Mouse (Mus musculus) stomach, postnatal 0 days (tissue): ENCODE measurements around the gene Rgma. TPM values are rescaled to one million over a fixed set of nuclear protein-coding genes. Genes with fewer than 3 reads are reported as not detected.

ENCODE experiments used
- ATAC-seq: fragments of 200-750 bp; cut with Nextera tagmentation; 2 replicates; pipeline ENCODE4 v1.8.0; 2017; ENCODE audit not compliant: low FRiP score, low TSS enrichment
- DNase-seq: peaks from one replicate; pipeline ENCODE4 v3.0.0-alpha.2; 2016; ENCODE audit warnings: low spot score
- H3K27ac ChIP-seq: fragments of 300-500 bp; sonication (generic); replicated peaks from 2 replicates; pipeline ENCODE4 v1.5.1; 2014; ENCODE audit warnings: mild to moderate bottlenecking, control low read depth
- H3K27me3 ChIP-seq: fragments of 300-500 bp; sonication (generic); 2 replicates; pipeline ENCODE4 v1.6.1; 2014; ENCODE audit warnings: low read length; ENCODE audit not compliant: control insufficient read depth, insufficient read depth
- H3K36me3 ChIP-seq: fragments of 300-500 bp; sonication (generic); 2 replicates; pipeline ENCODE4 v1.6.1; 2014; ENCODE audit warnings: low read length, mixed read lengths; ENCODE audit not compliant: control insufficient read depth, insufficient read depth
- H3K4me1 ChIP-seq: fragments of 300-500 bp; sonication (generic); replicated peaks from 2 replicates; pipeline ENCODE4 v1.6.1; 2014; ENCODE audit warnings: antibody characterized with exemption; ENCODE audit not compliant: control insufficient read depth, insufficient read depth
- H3K4me2 ChIP-seq: fragments of 300-500 bp; sonication (generic); replicated peaks from 2 replicates; pipeline ENCODE4 v1.6.1; 2014; ENCODE audit warnings: low read depth, mild to moderate bottlenecking, control low read depth, moderate library complexity
- H3K4me3 ChIP-seq: fragments of 300-500 bp; sonication (generic); 2 replicates; pipeline ENCODE4 v1.5.1; 2014; ENCODE audit warnings: low read depth, low read length, control low read depth
- H3K9ac ChIP-seq: fragments of 300-500 bp; sonication (generic); 2 replicates; pipeline ENCODE4 v1.6.1; 2014; ENCODE audit warnings: mild to moderate bottlenecking, low read length, control low read depth, mixed read lengths
- H3K9me3 ChIP-seq: fragments of 300-500 bp; sonication (generic); 2 replicates; pipeline ENCODE4 v1.6.1; 2016; ENCODE audit warnings: low read length; ENCODE audit not compliant: control insufficient read depth
- CTCF ChIP-seq: IDR thresholded peaks from 2 replicates; pipeline ENCODE4 v1.5.1; 2016; ENCODE audit warnings: antibody characterized with exemption, low read depth, mild to moderate bottlenecking, moderate library complexity
- EP300 ChIP-seq: optimal IDR thresholded peaks from 2 replicates; pipeline ENCODE3; 2016; ENCODE audit warnings: antibody characterized with exemption
- WGBS: fragments of 180-500 bp; shearing (Covaris S2); extraction: QIAGEN DNeasy Blood & Tissue Kit; methylation state at CpG from one replicate; pipeline ENCODE4 v1.1.7; 2014; 5-methylcytosine and 5-hydroxymethylcytosine counted together
- polyA plus RNA-seq: library from polyadenylated mRNA; unstranded; fragments of >200 nt; fragmentation: Nextera tagmentation; extraction: Ambion mirVana; gene quantifications from 2 replicates; pipeline ENCODE4 v1.2.1, GENCODE M21; 2015

Gene Rgma
- polyA plus RNA-seq, 1 experiment from 2014 or later = 4.5 TPM

DNA sequence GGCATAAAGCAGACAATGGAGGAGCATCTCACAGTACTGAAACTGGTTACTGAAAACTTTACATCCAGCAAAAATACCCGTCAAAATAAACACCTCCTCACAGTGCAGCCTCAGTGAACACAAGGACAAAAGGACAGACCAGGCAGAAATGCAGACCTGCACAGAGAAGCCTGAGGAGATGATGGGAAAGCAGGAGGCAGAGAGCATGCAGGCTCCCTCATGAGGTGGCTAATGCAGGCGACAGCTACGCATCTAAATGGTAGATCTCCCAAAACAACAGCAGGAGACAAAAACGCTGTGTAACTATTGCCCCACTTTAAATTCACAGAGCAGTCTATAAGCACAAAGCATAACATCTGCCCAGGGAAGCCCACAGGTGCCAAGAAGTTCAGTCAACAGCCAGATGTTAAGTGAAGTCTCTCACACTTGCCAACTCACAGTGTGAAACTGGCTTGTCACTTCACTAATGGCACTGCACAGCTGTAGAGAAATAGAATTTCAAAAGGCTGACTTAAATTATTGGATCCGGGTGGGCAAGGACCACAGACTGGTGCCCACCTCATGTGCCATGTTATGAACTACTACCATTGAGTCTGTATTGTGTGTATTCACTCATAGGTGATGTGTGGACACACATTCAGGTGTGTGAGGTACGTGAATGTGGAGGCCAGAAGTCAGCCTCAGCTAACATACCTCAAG is 58.5 kb downstream of the Rgma start:
- H3K27ac ChIP-seq = no peak overlapping the region
- H3K36me3 ChIP-seq = peaks cover 32% of the 10 kb centered on the region
- no peaks in the 10 kb centered on the region for H3K27me3 ChIP-seq
- H3K9ac ChIP-seq = no peak overlapping the region
- ATAC-seq (no peak), DNase-seq (no peak)
- H3K9me3 ChIP-seq = no peaks in the 10 kb centered on the region
- 89% methylated on average over 6 of the region's 6 CpGs for WGBS
- TF ChIP-seq CTCF = no peak
- TF ChIP-seq EP300 = no peak
- no peaks in the 10 kb centered on the region for H3K4me1 ChIP-seq
- no peak overlapping the region for H3K4me3 ChIP-seq
- H3K4me2 ChIP-seq = no peak overlapping the region

DNA sequence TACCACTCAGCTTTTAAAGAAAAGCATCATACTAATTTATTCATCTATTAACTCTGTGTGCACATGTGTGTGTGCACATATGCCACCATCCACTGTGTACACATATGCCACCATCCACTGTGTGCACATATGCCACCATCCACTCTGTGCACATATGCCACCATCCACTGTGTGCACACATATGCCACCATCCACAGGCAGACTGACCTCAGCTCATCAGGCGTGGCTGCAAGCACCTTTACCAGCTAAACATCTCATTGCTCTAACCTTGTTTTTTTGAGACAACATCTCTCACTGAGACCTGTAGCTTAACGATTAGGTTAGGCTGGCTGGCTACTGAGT is 59.0 kb downstream of the Rgma start:
- H3K9me3 ChIP-seq = no peaks in the 10 kb centered on the region
- H3K9ac ChIP-seq = no peak overlapping the region
- no peak overlapping the region for H3K4me2 ChIP-seq
- 86% methylated on average over 2 of the region's 2 CpGs for WGBS
- H3K27ac ChIP-seq = no peak overlapping the region
- no peaks in the 10 kb centered on the region for H3K27me3 ChIP-seq
- TF ChIP-seq EP300 = no peak
- TF ChIP-seq CTCF = no peak
- H3K4me3 ChIP-seq = no peak overlapping the region
- DNase-seq (no peak), ATAC-seq (no peak)
- peaks cover 32% of the 10 kb centered on the region for H3K36me3 ChIP-seq
- no peaks in the 10 kb centered on the region for H3K4me1 ChIP-seq

GRCm38 (mm10) chr7:73435685-73436084 is 60.4 kb downstream of the Rgma start:
- 74% methylated on average over 12 of the region's 12 CpGs for WGBS
- DNase-seq (no peak), ATAC-seq (peak; percentile 38; the same call in 1 of the 2 replicates)
- TF ChIP-seq CTCF = peak; percentile 54
- no peak for TF ChIP-seq EP300
- Histone ChIP-seq H3K27ac (no peak overlapping the region), H3K9ac (no peak overlapping the region), H3K4me2 (no peak overlapping the region), H3K36me3 (peaks cover 41% of the 10 kb centered on the region), H3K9me3 (no peaks in the 10 kb centered on the region), H3K4me1 (no peaks in the 10 kb centered on the region), H3K27me3 (no peaks in the 10 kb centered on the region), H3K4me3 (no peak overlapping the region)

DNA sequence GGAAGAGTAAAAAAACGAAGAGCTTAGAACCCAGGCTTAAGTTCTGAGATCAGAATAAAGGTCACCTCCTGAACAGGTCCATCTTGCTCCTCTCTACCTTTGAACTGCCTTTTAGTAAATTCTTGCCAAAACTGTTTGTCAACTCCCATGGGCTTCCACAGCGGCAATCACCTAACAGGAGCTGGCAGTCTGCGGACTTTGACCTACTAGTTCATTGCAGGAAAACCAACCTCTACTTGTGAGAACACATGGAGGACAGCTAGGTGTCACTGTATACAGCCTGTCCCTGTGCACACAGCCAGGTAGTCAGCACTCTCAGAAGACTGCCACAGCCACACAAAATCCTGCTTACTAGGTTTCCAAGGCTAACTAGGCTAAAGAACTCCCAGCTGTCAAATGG is 66.5 kb downstream of the Rgma start:
- H3K4me1 ChIP-seq = no peaks in the 10 kb centered on the region
- TF ChIP-seq CTCF (no peak), EP300 (no peak)
- no peak; the same call in 1 of the 2 replicates for ATAC-seq
- H3K27ac ChIP-seq = no peak overlapping the region
- H3K4me2 ChIP-seq = no peak overlapping the region
- H3K9me3 ChIP-seq = no peaks in the 10 kb centered on the region
- no peaks in the 10 kb centered on the region for H3K27me3 ChIP-seq
- WGBS = 84% methylated on average over 3 of the region's 3 CpGs
- H3K9ac ChIP-seq = no peak overlapping the region
- no peak overlapping the region for H3K4me3 ChIP-seq
- H3K36me3 ChIP-seq = peaks cover 60% of the 10 kb centered on the region
- DNase-seq = no peak

DNA sequence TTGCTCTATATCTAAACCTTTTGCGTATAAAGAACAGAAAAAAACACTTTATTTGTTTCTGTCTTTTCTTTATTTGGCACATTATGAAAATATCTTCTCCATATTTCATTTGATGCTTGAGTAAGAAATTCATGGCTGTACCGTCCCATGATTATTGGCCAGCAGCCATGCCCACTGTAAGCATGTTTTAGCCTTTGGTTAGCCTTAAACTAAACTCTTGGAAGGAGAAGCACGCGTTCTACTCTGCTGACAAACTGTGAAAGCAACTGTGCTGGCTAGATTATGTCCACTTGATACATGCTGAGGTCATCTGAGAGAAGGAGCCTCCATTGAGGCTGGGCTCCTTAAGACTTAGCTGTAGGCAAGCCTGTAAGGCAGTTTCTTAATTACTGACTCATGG is 66.9 kb downstream of the Rgma start:
- no peak; the same call in 1 of the 2 replicates for ATAC-seq
- Histone ChIP-seq H3K4me1 (no peaks in the 10 kb centered on the region), H3K4me2 (no peak overlapping the region), H3K27ac (no peak overlapping the region), H3K9me3 (no peaks in the 10 kb centered on the region), H3K9ac (no peak overlapping the region), H3K36me3 (peaks cover 61% of the 10 kb centered on the region), H3K27me3 (no peaks in the 10 kb centered on the region), H3K4me3 (no peak overlapping the region)
- 89% methylated on average over 4 of the region's 4 CpGs for WGBS
- DNase-seq = no peak
- TF ChIP-seq CTCF (no peak), EP300 (no peak)

DNA sequence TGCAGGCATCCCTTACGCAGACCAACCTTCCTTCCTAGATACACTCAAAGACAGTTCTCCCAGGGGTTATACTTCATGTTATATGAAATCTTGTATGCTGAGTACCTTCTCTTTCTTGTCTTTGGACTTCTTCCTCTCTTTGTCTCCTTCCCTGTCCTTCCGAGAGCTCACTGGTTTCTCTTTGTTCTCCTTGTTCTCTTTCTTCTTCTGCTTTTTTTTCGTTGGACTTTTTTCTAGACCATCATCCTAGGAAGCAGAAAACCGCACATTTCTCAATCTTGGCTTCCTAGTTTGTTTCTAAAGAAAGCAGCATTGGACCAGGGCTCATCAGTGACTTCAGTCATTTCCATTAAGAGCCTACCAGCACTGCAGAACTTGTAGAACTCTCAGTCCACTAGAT is 76.3 kb downstream of the Rgma start:
- TF ChIP-seq CTCF (no peak), EP300 (no peak)
- no peaks in the 10 kb centered on the region for H3K4me1 ChIP-seq
- ATAC-seq (no peak), DNase-seq (no peak)
- no peak overlapping the region for H3K9ac ChIP-seq
- H3K9me3 ChIP-seq = no peaks in the 10 kb centered on the region
- no peaks in the 10 kb centered on the region for H3K27me3 ChIP-seq
- H3K27ac ChIP-seq = no peak overlapping the region
- no peak overlapping the region for H3K4me3 ChIP-seq
- peaks cover 68% of the 10 kb centered on the region for H3K36me3 ChIP-seq
- 94% methylated on average over 4 of the region's 4 CpGs for WGBS
- H3K4me2 ChIP-seq = no peak overlapping the region
